Mouse (Mus musculus) midbrain, embryonic 15.5 days (tissue): ENCODE measurements around the gene Pkd1l1. TPM values are rescaled to one million over a fixed set of nuclear protein-coding genes. Genes with fewer than 3 reads are reported as not detected.

Source experiments
- ATAC-seq: fragments of 200-750 bp; cut with Nextera tagmentation; replicated peaks from 2 replicates; pipeline ENCODE4 v1.8.0; 2017; ENCODE audit warnings: moderate TSS enrichment
- H3K27ac ChIP-seq: fragments of 300-500 bp; sonication (generic); 2 replicates; pipeline ENCODE4 v1.5.1; 2015; ENCODE audit warnings: mild to moderate bottlenecking, inconsistent platforms
- H3K27me3 ChIP-seq: fragments of 300-500 bp; sonication (generic); replicated peaks from 2 replicates; pipeline ENCODE4 v1.6.1; 2015; ENCODE audit warnings: inconsistent platforms
- H3K36me3 ChIP-seq: fragments of 300-500 bp; sonication (generic); replicated peaks from 2 replicates; pipeline ENCODE4 v1.6.1; 2015; ENCODE audit warnings: inconsistent platforms
- H3K4me1 ChIP-seq: fragments of 300-500 bp; sonication (generic); 2 replicates; pipeline ENCODE4 v1.6.1; 2015; ENCODE audit warnings: inconsistent platforms
- H3K4me2 ChIP-seq: fragments of 300-500 bp; sonication (generic); 2 replicates; pipeline ENCODE4 v1.6.1; 2015; ENCODE audit warnings: inconsistent platforms, mild to moderate bottlenecking, moderate library complexity
- H3K4me3 ChIP-seq: fragments of 300-500 bp; sonication (generic); 2 replicates; pipeline ENCODE4 v1.5.1; 2015; ENCODE audit warnings: mild to moderate bottlenecking, inconsistent platforms
- H3K9ac ChIP-seq: fragments of 300-500 bp; sonication (generic); 2 replicates; pipeline ENCODE4 v1.6.1; 2015; ENCODE audit warnings: mild to moderate bottlenecking, inconsistent platforms
- H3K9me3 ChIP-seq: fragments of 300-500 bp; sonication (generic); 2 replicates; pipeline ENCODE4 v1.6.1; 2016; ENCODE audit warnings: inconsistent platforms
- WGBS: fragments of 180-500 bp; shearing (Covaris S2); methylation state at CpG from one replicate; pipeline ENCODE4 v1.1.7; 2015; ENCODE audit warnings: mixed read lengths; 5-methylcytosine and 5-hydroxymethylcytosine counted together
- polyA plus RNA-seq: library from polyadenylated mRNA; unstranded; fragments of >200 nt; fragmentation: Nextera tagmentation; extraction: Ambion mirVana; gene quantifications from 2 replicates; pipeline ENCODE4 v1.2.1, GENCODE M21; 2015

Pkd1l1 gene
- polyA plus RNA-seq, 1 experiment from 2014 or later: 0.27 TPM

DNA sequence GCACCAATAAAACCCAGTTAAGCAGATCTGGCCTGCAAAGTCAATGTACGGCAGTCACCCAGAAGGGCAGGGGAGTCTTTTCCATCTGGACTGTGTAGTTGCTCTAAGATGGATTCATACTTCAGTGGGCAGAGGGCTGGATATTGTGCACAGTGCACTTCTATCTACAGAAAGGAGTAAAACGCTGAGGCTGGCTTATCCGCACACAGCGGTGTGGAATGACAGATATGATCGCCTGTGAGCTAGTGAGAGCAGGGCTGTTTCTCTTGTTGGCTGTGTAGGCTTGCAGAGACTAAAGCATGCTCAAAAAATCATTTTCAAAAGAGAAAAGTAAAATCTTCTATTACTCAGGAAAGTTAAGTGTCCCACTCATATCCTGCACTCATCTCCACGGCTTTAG, 973 bp downstream of the Pkd1l1 start:
- 80% methylated on average over 6 of the region's 6 CpGs for WGBS

DNA sequence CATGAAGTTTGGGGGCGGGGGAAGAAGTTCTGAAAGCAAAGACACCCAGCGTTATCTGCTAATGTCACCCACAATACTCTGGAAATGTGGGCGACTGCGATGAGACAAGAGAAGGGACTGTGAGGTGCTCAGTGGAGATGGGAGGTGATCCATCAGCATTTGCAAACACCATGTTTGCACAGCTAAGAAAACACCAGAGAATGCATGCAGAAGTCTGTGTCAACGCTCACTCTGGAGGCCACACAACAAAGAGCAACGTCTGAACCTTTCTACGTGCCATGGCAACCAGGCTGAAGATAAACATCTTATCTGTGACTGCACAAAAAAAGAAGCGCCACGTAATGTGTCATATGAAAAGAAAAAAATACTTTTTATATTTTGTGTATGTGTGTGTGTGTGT, 2.6 kb downstream of the Pkd1l1 start:
- 73% methylated on average over 9 of the region's 9 CpGs for WGBS
- ATAC-seq: no peak
- Histone ChIP-seq H3K27ac (no peak overlapping the region), H3K4me2 (no peak overlapping the region), H3K4me3 (no peak overlapping the region), H3K36me3 (no peaks in the 10 kb centered on the region), H3K27me3 (no peaks in the 10 kb centered on the region), H3K9me3 (no peaks in the 10 kb centered on the region), H3K9ac (no peak overlapping the region), H3K4me1 (no peaks in the 10 kb centered on the region)

More for the DNA sequence above, 973 bp downstream of the Pkd1l1 start:
- H3K27ac ChIP-seq: no peak overlapping the region
- no peaks in the 10 kb centered on the region for H3K36me3 ChIP-seq
- no peaks in the 10 kb centered on the region for H3K4me1 ChIP-seq
- no peak for ATAC-seq
- H3K4me2 ChIP-seq: no peak overlapping the region
- H3K27me3 ChIP-seq: no peaks in the 10 kb centered on the region
- H3K9me3 ChIP-seq: no peaks in the 10 kb centered on the region
- no peak overlapping the region for H3K4me3 ChIP-seq
- no peak overlapping the region for H3K9ac ChIP-seq

DNA sequence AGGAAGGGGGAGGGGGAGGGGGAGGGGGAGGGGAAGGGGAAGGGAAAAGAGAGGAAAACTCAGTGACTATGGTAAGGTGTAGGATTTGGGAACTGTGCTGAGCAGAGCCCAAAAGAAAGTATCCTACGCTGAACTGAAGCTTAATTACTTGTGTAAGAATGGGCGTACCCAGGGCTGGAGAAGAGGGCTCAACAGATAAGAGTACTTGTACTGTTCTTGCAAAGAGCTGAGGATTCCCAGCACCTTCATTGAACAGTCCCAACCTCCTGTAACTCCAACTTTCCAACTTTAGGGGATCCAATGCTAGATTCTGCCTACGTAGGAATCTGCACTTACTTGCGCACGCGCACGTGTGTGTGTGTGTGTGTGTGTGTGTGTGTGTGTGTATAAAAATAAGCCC, 5.0 kb downstream of the Pkd1l1 start:
- no peak for ATAC-seq
- Histone ChIP-seq H3K27me3 (no peaks in the 10 kb centered on the region), H3K27ac (no peak overlapping the region), H3K4me2 (no peak overlapping the region), H3K36me3 (no peaks in the 10 kb centered on the region), H3K9ac (no peak overlapping the region), H3K9me3 (no peaks in the 10 kb centered on the region), H3K4me3 (no peak overlapping the region), H3K4me1 (no peaks in the 10 kb centered on the region)
- 96% methylated on average over 7 of the region's 7 CpGs for WGBS

DNA sequence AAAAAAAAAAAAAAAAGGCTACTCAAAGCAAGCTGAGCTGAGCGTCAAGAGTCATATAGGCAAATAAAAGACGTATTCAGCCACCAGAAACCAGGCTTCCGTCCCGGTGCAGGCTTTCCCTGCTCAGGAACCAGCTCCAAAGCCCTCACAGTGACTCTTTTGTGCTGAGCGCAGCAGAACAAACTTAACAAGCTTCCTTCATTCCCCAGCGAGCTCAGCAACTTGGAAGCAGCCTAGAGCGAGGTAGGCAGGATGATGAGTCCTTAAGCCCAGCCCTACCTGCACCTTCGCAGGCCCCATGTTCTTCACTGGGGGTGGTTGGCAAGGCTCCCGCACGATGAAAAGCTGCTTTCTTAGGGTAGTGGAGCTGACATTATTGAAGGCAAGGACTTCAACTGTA, 14.5 kb downstream of the Pkd1l1 start:
- Histone ChIP-seq H3K4me2 (no peak overlapping the region), H3K4me1 (no peaks in the 10 kb centered on the region), H3K4me3 (no peak overlapping the region), H3K9ac (no peak overlapping the region), H3K9me3 (no peaks in the 10 kb centered on the region), H3K27ac (no peak overlapping the region), H3K27me3 (no peaks in the 10 kb centered on the region), H3K36me3 (no peaks in the 10 kb centered on the region)
- WGBS: 68% methylated on average over 10 of the region's 10 CpGs
- no peak for ATAC-seq

DNA sequence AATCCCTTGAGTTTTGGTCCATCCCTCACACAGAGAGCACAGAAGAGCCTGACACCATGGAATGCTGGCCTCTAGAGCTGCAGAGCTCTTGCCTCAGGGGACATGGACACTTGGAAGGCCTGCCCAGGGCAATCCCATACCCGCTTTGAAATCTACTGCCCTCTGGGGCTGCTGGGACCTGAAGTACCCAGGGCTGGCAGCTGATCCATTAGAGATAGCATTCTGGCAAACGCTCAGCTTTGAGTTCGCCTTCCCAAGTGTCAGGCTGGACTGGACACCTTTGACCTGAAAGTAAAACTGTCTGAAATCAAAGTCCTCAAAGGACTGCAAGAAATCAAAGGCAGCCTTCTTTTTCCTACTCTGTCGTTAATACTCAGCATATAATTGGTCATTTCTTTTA, 15.0 kb downstream of the Pkd1l1 start:
- no peak overlapping the region for H3K9ac ChIP-seq
- H3K27ac ChIP-seq: no peak overlapping the region
- no peak overlapping the region for H3K4me3 ChIP-seq
- ATAC-seq: peak; percentile 51; the same call in 1 of the 2 replicates
- no peaks in the 10 kb centered on the region for H3K36me3 ChIP-seq
- H3K4me2 ChIP-seq: no peak overlapping the region
- no peaks in the 10 kb centered on the region for H3K27me3 ChIP-seq
- WGBS: 63% methylated on average over 4 of the region's 4 CpGs
- H3K4me1 ChIP-seq: no peaks in the 10 kb centered on the region
- H3K9me3 ChIP-seq: no peaks in the 10 kb centered on the region

DNA sequence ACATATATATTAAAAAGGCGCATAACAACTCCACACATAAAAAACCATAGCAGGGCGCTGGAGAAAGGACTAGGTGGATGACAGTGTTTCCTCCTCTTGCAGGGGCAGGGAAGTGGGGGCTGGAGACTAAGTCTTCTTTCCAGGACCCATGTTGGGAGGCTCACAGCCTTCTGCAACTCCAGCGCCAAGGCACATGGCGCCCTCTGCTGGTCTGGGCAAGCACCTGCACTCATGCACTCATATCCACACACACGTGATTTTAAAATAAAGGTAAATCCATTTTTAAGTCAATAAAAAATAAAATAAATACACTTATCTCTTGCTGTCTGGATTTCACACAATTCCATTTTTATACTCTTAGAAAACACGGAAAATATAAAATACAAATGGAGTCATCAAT, 16.0 kb downstream of the Pkd1l1 start:
- ATAC-seq: no peak
- no peaks in the 10 kb centered on the region for H3K4me1 ChIP-seq
- no peaks in the 10 kb centered on the region for H3K27me3 ChIP-seq
- no peak overlapping the region for H3K9ac ChIP-seq
- WGBS: 66% methylated on average over 6 of the region's 6 CpGs
- no peaks in the 10 kb centered on the region for H3K36me3 ChIP-seq
- no peak overlapping the region for H3K27ac ChIP-seq
- H3K9me3 ChIP-seq: no peaks in the 10 kb centered on the region
- H3K4me2 ChIP-seq: no peak overlapping the region
- H3K4me3 ChIP-seq: no peak overlapping the region

DNA sequence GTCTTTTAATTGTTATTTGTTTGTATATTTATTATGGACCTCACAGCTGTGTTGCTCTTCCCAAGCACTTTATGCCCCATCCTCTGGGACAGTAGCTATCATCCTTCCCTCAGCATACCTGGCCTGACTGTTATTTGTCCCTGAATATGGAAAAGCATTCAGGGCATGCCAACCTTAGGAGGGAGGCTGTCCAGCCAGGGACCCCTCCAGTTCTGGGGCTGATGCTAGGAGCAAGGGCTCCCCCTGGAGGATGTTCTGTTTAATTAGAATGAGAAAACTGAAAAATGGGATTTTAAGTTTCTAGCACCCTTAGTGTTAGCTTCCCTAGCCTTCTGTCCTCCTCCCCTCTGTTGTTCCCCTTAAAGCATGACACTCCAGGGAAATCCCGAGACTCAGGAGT, 17.4 kb downstream of the Pkd1l1 start:
- peak; percentile 80 for ATAC-seq
- no peaks in the 10 kb centered on the region for H3K36me3 ChIP-seq
- no peak overlapping the region for H3K27ac ChIP-seq
- no peaks in the 10 kb centered on the region for H3K4me1 ChIP-seq
- H3K4me2 ChIP-seq: no peak overlapping the region
- H3K4me3 ChIP-seq: no peak overlapping the region
- 7% methylated on average over 1 of the region's 1 CpGs for WGBS
- no peaks in the 10 kb centered on the region for H3K9me3 ChIP-seq
- H3K27me3 ChIP-seq: no peaks in the 10 kb centered on the region
- H3K9ac ChIP-seq: no peak overlapping the region

DNA sequence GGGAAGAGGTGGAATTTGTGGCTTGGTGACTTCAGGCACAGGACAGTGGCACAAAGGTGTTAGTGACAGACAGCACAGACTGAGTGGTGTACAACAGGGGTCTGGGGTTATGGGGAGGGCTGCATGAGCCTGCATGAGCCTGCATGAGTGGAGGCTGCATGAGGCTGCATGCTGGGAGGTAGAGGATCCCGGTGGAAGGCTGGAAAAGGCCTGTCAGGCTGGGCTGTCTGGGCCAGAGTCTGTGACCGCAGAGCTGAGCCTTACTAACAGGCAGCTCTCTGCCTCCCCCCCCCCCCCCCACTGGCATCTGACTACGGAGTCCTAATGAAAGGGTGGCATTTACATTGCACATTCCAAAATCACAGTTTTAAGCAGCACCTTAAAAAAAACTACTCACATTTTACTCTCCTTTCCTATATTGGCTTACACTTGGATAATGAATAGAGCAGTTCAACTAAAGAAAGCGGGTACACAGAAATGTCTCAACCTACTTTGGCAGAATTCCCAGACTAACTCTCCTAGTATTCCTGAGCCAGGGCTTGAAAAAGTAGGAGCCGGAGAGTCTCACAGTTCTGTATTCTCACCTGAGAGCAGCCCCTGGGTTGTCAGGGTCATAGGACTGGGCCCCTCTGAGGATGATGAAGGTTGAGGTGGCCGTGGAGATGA, 23.2 kb downstream of the Pkd1l1 start:
- Histone ChIP-seq H3K4me2 (no peak overlapping the region), H3K9me3 (no peaks in the 10 kb centered on the region), H3K4me3 (no peak overlapping the region), H3K4me1 (no peaks in the 10 kb centered on the region), H3K27me3 (no peaks in the 10 kb centered on the region), H3K27ac (no peak overlapping the region), H3K36me3 (no peaks in the 10 kb centered on the region), H3K9ac (no peak overlapping the region)
- WGBS: 66% methylated on average over 6 of the region's 6 CpGs
- ATAC-seq: peak; percentile 53; the same call in 1 of the 2 replicates

DNA sequence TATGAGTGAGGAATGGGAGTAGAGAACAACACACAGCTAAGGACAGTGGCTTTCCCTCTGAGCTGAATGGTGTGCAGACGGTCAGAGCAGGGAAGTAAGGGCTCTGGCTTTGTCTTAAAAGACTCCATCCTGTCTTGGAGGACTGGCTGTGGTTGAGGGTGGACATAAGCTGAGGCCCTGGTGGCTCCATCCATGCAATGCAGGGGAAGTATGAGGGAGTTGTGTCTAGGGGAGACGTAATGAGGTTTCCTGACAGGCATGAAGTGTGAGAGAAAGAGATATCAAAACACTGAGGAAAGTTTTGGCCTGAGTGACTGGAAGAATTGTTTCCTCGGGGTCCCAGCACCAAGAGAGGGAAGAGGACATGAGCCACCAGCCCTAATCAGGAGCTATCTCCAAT, 24.2 kb downstream of the Pkd1l1 start:
- WGBS: 68% methylated on average over 3 of the region's 3 CpGs
- Histone ChIP-seq H3K27me3 (no peaks in the 10 kb centered on the region), H3K9ac (no peak overlapping the region), H3K4me1 (no peaks in the 10 kb centered on the region), H3K4me3 (no peak overlapping the region), H3K27ac (no peak overlapping the region), H3K4me2 (no peak overlapping the region), H3K9me3 (no peaks in the 10 kb centered on the region), H3K36me3 (no peaks in the 10 kb centered on the region)
- no peak for ATAC-seq

DNA sequence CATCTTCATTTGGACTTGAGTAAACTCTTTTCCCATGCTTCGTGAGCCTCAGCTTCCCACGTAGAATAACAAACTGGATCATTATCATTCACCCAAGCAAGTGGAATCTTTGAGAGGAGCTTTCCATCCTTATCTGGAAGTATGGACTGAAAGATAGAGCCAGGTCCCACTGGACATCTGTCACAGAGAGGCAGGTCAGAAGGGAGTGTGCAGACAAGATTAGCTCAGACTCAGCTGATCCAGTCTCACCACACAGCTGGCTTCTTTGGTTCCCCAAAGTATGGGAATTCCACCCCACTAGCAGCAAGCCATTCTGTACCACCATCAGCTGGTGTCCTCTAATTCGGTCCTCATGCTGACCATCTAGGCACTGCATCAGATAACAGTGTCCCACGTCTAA, 29.0 kb downstream of the Pkd1l1 start:
- no peak overlapping the region for H3K27ac ChIP-seq
- WGBS: 80% methylated on average over 4 of the region's 4 CpGs
- no peak overlapping the region for H3K4me3 ChIP-seq
- H3K36me3 ChIP-seq: no peaks in the 10 kb centered on the region
- H3K4me1 ChIP-seq: no peaks in the 10 kb centered on the region
- no peaks in the 10 kb centered on the region for H3K9me3 ChIP-seq
- H3K9ac ChIP-seq: no peak overlapping the region
- H3K27me3 ChIP-seq: no peaks in the 10 kb centered on the region
- no peak for ATAC-seq
- H3K4me2 ChIP-seq: no peak overlapping the region

DNA sequence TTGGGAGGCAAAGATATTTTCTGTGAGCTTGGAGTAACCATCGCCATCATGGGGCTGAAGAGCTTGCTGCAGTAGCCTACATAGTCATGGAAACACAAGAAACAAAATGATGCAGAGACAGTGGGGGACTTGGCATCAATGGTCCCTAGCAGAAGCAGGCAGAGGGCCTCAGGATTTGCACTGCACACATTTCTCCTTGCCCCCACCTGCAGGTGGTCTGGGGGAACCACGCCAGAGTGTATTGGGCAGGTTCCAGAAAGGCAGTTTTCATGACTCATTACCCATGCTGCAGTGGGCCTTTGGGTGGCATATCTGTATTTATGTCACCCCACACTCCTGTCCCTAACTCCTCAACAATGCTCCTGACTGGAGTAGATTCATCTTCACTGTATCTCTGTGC, 30.6 kb downstream of the Pkd1l1 start:
- no peak overlapping the region for H3K4me2 ChIP-seq
- 90% methylated on average over 2 of the region's 2 CpGs for WGBS
- no peaks in the 10 kb centered on the region for H3K27me3 ChIP-seq
- no peak for ATAC-seq
- no peaks in the 10 kb centered on the region for H3K36me3 ChIP-seq
- no peaks in the 10 kb centered on the region for H3K4me1 ChIP-seq
- H3K9me3 ChIP-seq: no peaks in the 10 kb centered on the region
- no peak overlapping the region for H3K4me3 ChIP-seq
- H3K9ac ChIP-seq: no peak overlapping the region
- H3K27ac ChIP-seq: no peak overlapping the region

DNA sequence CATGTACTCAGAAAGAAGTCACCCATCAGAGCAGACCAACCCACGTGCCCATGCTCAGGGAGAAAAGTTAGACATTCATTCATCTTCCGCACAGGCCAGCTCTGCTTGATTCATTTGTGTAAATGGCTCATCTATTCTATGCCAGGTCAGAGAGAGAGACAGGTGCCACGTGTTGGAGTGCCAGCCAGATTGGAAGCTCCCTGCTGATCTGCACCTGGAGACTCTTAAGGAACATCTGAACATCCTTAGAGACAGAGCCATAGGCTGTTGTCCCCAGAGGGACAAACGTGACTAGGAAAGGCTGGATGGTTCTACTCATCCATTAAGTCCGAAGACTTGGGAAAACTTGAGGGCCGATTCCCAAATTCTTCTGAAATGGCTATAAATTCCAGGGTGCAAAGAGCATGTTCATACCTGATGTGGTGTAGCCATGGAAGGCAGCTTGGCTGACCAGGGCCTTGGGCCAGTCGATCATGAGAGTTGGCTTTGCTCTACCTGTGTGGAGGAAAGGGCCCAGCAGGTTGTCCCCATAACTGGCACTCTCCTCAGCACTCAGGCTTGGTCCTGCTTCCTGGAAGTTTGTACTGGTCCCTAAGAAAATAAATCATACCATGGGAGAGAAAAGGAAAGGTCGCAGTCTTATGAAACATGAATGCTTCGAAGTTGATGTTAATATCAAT, 36.5 kb downstream of the Pkd1l1 start:
- no peak for ATAC-seq
- no peak overlapping the region for H3K4me3 ChIP-seq
- H3K36me3 ChIP-seq: no peaks in the 10 kb centered on the region
- no peak overlapping the region for H3K27ac ChIP-seq
- no peaks in the 10 kb centered on the region for H3K4me1 ChIP-seq
- H3K9ac ChIP-seq: no peak overlapping the region
- no peaks in the 10 kb centered on the region for H3K9me3 ChIP-seq
- H3K27me3 ChIP-seq: no peaks in the 10 kb centered on the region
- WGBS: 86% methylated on average over 9 of the region's 9 CpGs
- H3K4me2 ChIP-seq: no peak overlapping the region

DNA sequence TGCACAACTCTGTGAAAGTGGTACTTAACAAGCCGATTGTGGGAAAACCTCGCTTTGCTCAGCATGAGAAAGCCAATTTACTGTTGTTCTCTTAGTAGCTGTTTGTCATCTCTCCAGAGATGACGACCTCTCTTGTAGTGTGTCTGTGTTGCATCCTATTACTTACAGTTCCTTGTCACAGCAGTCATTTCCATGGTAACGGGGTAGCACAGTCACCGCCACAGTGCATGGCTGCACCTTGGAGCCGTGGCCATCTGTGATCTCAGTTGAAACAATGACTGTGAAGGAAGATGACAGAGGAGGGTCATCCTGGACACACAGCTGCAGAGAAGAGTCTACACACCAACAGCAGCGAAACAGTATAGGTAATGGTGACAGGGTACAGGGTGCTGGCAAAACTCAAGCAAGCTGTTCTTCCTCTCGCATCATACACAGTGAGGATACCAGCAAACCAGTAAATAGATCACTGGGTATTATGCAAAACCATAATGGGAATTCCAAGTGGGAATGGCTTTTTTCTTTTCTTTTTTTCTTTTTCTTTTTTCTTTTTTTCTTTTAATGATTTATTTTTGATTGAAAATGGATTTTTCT, 56.9 kb downstream of the Pkd1l1 start:
- Histone ChIP-seq H3K9ac (no peak overlapping the region), H3K36me3 (no peaks in the 10 kb centered on the region), H3K4me2 (peak overlapping the region; percentile 30; the same call in 1 of the 2 replicates), H3K27ac (peak overlapping the region; percentile 53; the same call in 1 of the 2 replicates), H3K4me1 (peaks cover 3% of the 10 kb centered on the region; the same call in 1 of the 2 replicates), H3K4me3 (no peak overlapping the region), H3K27me3 (no peaks in the 10 kb centered on the region), H3K9me3 (no peaks in the 10 kb centered on the region)
- peak; percentile 98 for ATAC-seq
- 45% methylated on average over 8 of the region's 8 CpGs for WGBS
